Mouse (Mus musculus) bone marrow, adult 2 months (tissue): Measurements from ENCODE around the gene Dtnbp1.

ENCODE experiments used
- CTCF ChIP-seq: fragments of 200-500 bp; IDR thresholded peaks from 2 replicates; pipeline ENCODE4 v1.5.1; 2011; ENCODE audit warnings: low read length, control low read depth; ENCODE audit not compliant: control insufficient read depth, insufficient read depth
- POLR2A ChIP-seq: fragments of 200-500 bp; IDR thresholded peaks from 2 replicates; pipeline ENCODE4 v1.6.1; 2011; ENCODE audit warnings: low read depth, mild to moderate bottlenecking, control low read depth, low read length, borderline replicate concordance; ENCODE audit not compliant: control insufficient read depth

DNA sequence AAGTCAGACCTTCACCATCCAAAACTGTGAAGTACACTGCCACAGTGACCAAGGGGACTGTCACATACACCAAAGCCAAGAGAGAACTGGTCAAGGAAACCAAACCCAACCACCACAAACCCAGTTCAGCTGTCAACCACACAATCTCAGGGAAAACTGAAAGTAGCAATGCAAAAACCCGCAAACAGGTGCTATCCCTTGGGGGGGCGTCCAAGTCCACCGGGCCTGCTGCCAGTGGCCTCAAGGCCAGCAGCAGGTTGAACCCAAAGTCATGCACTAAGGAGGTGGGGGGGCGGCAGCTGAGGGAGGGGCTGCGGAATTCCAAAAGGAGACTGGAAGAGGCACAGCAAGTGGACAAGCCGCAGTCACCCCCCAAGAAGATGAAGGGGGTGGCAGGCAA lies 99.6 kb downstream of the Dtnbp1 start:
- TF ChIP-seq CTCF (no peak), POLR2A (no peak)
